ENCODE assay signal across 17 mouse cellular contexts in genomic region chr10:127141500-127141899, GRCm38 (mm10). TPM values are rescaled to one million over a fixed set of nuclear protein-coding genes. Genes with fewer than 3 reads are reported as not detected.
DNase-seq lines count a peak whose midpoint lies in the region; ATAC-seq lines count a peak whose summit lies in the region.
"Had no signal": no experiment of that assay in that cellular context is flagged by ENCODE, and none has a peak within 500 bp of the region (broad histone marks: within the 10 kb centered on the region; RNA-seq: fewer than 3 reads in every experiment).

No protein-coding gene starts in this region.

- peak; percentile 91 for DNase-seq in T-cell, adult 2 months (ENCODE audit: low spot score)
- peak; percentile 86 for DNase-seq in naive thymus-derived CD4-positive, alpha-beta T cell, adult 2 months (ENCODE audit: low read depth)
- DNase-seq in thymus, postnatal 25 days = peak; percentile 72
- no peak for DNase-seq in left cerebral cortex, postnatal 14 days (ENCODE audit: low spot score in 2 of 2)
- DNase-seq in lung, postnatal 14 days = no peak
- no peak for DNase-seq in cerebellum, adult 9-10 months
- DNase-seq: adrenal gland, adult 2 months; cerebellum, adult 8-10 months; embryo, embryonic 11 days; gastrocnemius, adult 2 months; kidney, adult 11 months; kidney, postnatal 25 days; layer of hippocampus, postnatal 36 days; liver, embryonic 13.5 days had no signal

- intact Hi-C loops in left cerebral cortex, postnatal 14 days (cut with DNase I) = no loop called here

- ATAC-seq in CD4-positive, CD25-positive, alpha-beta regulatory T cell, adult 4 months = peak; percentile 69
- ATAC-seq: forebrain, embryonic 13.5 days; lung, postnatal 0 days had no signal

RNA-seq across cellular contexts. Expression of gene Os9, which starts 20.6 kb away (rescaled TPM):
- polyA plus RNA-seq in CD4-positive, CD25-positive, alpha-beta regulatory T cell, adult 4 months (2017; shearing (Covaris generic)) = 100 to 1,000 TPM in 1 of 2 experiments, 10 to 100 TPM in 1; 78.1 to 142 TPM
- 100 to 1,000 TPM; 111 to 116 TPM for total RNA-seq in left cerebral cortex, postnatal 14 days (2021)

RNA-seq across cellular contexts. Expression of gene B4galnt1, which starts 23.5 kb away (rescaled TPM):
- 100 to 1,000 TPM; 166 to 206 TPM for polyA plus RNA-seq in CD4-positive, CD25-positive, alpha-beta regulatory T cell, adult 4 months (2017; shearing (Covaris generic))
- 100 to 1,000 TPM; 108 to 110 TPM for total RNA-seq in left cerebral cortex, postnatal 14 days (2021)

RNA-seq across cellular contexts. Expression of gene Slc26a10, which starts 38.9 kb away (rescaled TPM):
- polyA plus RNA-seq in CD4-positive, CD25-positive, alpha-beta regulatory T cell, adult 4 months (2017; shearing (Covaris generic)) = 1 to 10 TPM; 2.6 to 2.8 TPM
- 1 to 10 TPM; 1.1 to 1.4 TPM for total RNA-seq in left cerebral cortex, postnatal 14 days (2021)

RNA-seq across cellular contexts. Expression of gene Arhgef25, which starts 48.4 kb away (rescaled TPM):
- under 1 TPM in 1 of 2 experiments, not detected in 1; 0.38 TPM for polyA plus RNA-seq in CD4-positive, CD25-positive, alpha-beta regulatory T cell, adult 4 months (2017; shearing (Covaris generic))
- 100 to 1,000 TPM in 1 of 2 experiments, 10 to 100 TPM in 1; 92.9 to 103 TPM for total RNA-seq in left cerebral cortex, postnatal 14 days (2021)

RNA-seq across cellular contexts. Expression of gene Dtx3, which starts 54.0 kb away (rescaled TPM):
- polyA plus RNA-seq in CD4-positive, CD25-positive, alpha-beta regulatory T cell, adult 4 months (2017; shearing (Covaris generic)) = 10 to 100 TPM; 39.4 to 42.2 TPM
- 100 to 1,000 TPM; 202 to 203 TPM for total RNA-seq in left cerebral cortex, postnatal 14 days (2021)

Comparison
In these comparisons a context has a peak if more than half of its experiments do, and no peak if none do; other contexts are left out.
1. DNase-seq: peak in T-cell, adult 2 months (single experiment), naive thymus-derived CD4-positive, alpha-beta T cell, adult 2 months (single experiment) and thymus, postnatal 25 days (single experiment); none in left cerebral cortex, postnatal 14 days (0 of 2), lung, postnatal 14 days (single experiment) and cerebellum, adult 9-10 months (single experiment).